Mouse (Mus musculus) liver, embryonic 16.5 days (tissue): ENCODE data around the gene Lpcat3. TPM values are rescaled to one million over a fixed set of nuclear protein-coding genes. Genes with fewer than 3 reads are reported as not detected.

ENCODE experiments used
- ATAC-seq: fragments of 200-750 bp; cut with Nextera tagmentation; 2 replicates; pipeline ENCODE4 v1.8.0; 2017; ENCODE audit warnings: low read depth, mild to moderate bottlenecking, moderate number of reproducible peaks, moderate library complexity
- H3K27ac ChIP-seq: fragments of 300-500 bp; sonication (generic); 2 replicates; pipeline ENCODE4 v1.5.1; 2014; ENCODE audit warnings: mild to moderate bottlenecking, low read length
- H3K27me3 ChIP-seq: fragments of 300-500 bp; sonication (generic); 2 replicates; pipeline ENCODE4 v1.6.1; 2014; ENCODE audit warnings: low read depth, low read length, mixed read lengths; ENCODE audit not compliant: control insufficient read depth, insufficient read depth
- H3K36me3 ChIP-seq: fragments of 300-500 bp; sonication (generic); 2 replicates; pipeline ENCODE4 v1.6.1; 2014; ENCODE audit warnings: mild to moderate bottlenecking; ENCODE audit not compliant: control insufficient read depth, insufficient read depth
- H3K4me1 ChIP-seq: fragments of 300-500 bp; sonication (generic); 2 replicates; pipeline ENCODE4 v1.6.1; 2014; ENCODE audit warnings: low read depth, low read length, mixed read lengths; ENCODE audit not compliant: control insufficient read depth
- H3K4me2 ChIP-seq: fragments of 300-500 bp; sonication (generic); 2 replicates; pipeline ENCODE4 v1.6.1; 2014; ENCODE audit warnings: low read depth, low read length, mixed read lengths
- H3K4me3 ChIP-seq: fragments of 300-500 bp; sonication (generic); 2 replicates; pipeline ENCODE4 v1.5.1; 2014; ENCODE audit warnings: low read depth, mild to moderate bottlenecking, low read length
- H3K9ac ChIP-seq: fragments of 300-500 bp; sonication (generic); 2 replicates; pipeline ENCODE4 v1.6.1; 2014; ENCODE audit warnings: low read depth, low read length
- H3K9me3 ChIP-seq: fragments of 300-500 bp; sonication (generic); replicated peaks from 2 replicates; pipeline ENCODE4 v1.6.1; 2016; ENCODE audit warnings: low read length; ENCODE audit not compliant: control insufficient read depth
- WGBS: fragments of 180-500 bp; shearing (Covaris S2); extraction: QIAGEN DNeasy Blood & Tissue Kit; methylation state at CpG from one replicate; pipeline ENCODE4 v1.1.7; 2014; ENCODE audit not compliant: insufficient replicate concordance; 5-methylcytosine and 5-hydroxymethylcytosine counted together
- polyA plus RNA-seq: library from polyadenylated mRNA; unstranded; fragments of >200 nt; fragmentation: Nextera tagmentation; extraction: Ambion mirVana; gene quantifications from 2 replicates; pipeline ENCODE4 v1.2.1, GENCODE M21; 2015

Lpcat3 gene
- polyA plus RNA-seq, 1 experiment from 2014 or later: 88.6 TPM

- no peak for ATAC-seq
- no peaks in the 10 kb centered on the region for H3K9me3 ChIP-seq
- no peaks in the 10 kb centered on the region for H3K27me3 ChIP-seq
- H3K4me3 ChIP-seq: no peak overlapping the region
- 53% methylated on average over 8 of the region's 8 CpGs for WGBS
- H3K36me3 ChIP-seq: no peaks in the 10 kb centered on the region
- no peak overlapping the region for H3K9ac ChIP-seq
- H3K4me2 ChIP-seq: no peak overlapping the region
- peak overlapping the region; percentile 43 for H3K27ac ChIP-seq
- peaks cover 35% of the 10 kb centered on the region for H3K4me1 ChIP-seq
Observed at GRCm38 (mm10) chr6:124723541-124723940, 60.7 kb downstream of the Lpcat3 start.

GRCm38 (mm10) chr6:124724472-124724871 lies 61.6 kb downstream of the Lpcat3 start:
- no peak for ATAC-seq
- Histone ChIP-seq H3K9ac (no peak overlapping the region), H3K9me3 (no peaks in the 10 kb centered on the region), H3K4me3 (no peak overlapping the region), H3K27ac (peak overlapping the region; percentile 34), H3K4me2 (no peak overlapping the region), H3K4me1 (peaks cover 26% of the 10 kb centered on the region), H3K27me3 (no peaks in the 10 kb centered on the region), H3K36me3 (no peaks in the 10 kb centered on the region)
- 50% methylated on average over 10 of the region's 10 CpGs for WGBS

GRCm38 (mm10) chr6:124728621-124729020 lies 65.8 kb downstream of the Lpcat3 start:
- no peaks in the 10 kb centered on the region for H3K36me3 ChIP-seq
- H3K4me1 ChIP-seq: peaks cover 15% of the 10 kb centered on the region
- H3K9me3 ChIP-seq: no peaks in the 10 kb centered on the region
- no peak overlapping the region for H3K4me3 ChIP-seq
- no peak for ATAC-seq
- no peak overlapping the region for H3K9ac ChIP-seq
- no peak overlapping the region for H3K27ac ChIP-seq
- H3K4me2 ChIP-seq: no peak overlapping the region
- 78% methylated on average over 10 of the region's 10 CpGs for WGBS
- H3K27me3 ChIP-seq: no peaks in the 10 kb centered on the region

- peak overlapping the region; percentile 37 for H3K27ac ChIP-seq
- H3K27me3 ChIP-seq: no peaks in the 10 kb centered on the region
- H3K36me3 ChIP-seq: no peaks in the 10 kb centered on the region
- WGBS: 36% methylated on average over 8 of the region's 8 CpGs
- H3K9ac ChIP-seq: no peak overlapping the region
- H3K9me3 ChIP-seq: no peaks in the 10 kb centered on the region
- no peak overlapping the region for H3K4me3 ChIP-seq
- peak overlapping the region; percentile 34; the same call in 1 of the 2 replicates for H3K4me2 ChIP-seq
- ATAC-seq: peak; percentile 24; the same call in 1 of the 2 replicates
- peaks cover 7% of the 10 kb centered on the region for H3K4me1 ChIP-seq
Observed at GRCm38 (mm10) chr6:124729850-124730705, 67.3 kb downstream of the Lpcat3 start.

- no peak overlapping the region for H3K27ac ChIP-seq
- no peak for ATAC-seq
Observed at GRCm38 (mm10) chr6:124731038-124731437, 68.2 kb downstream of the Lpcat3 start.

GRCm38 (mm10) chr6:124732476-124733370 lies 69.9 kb downstream of the Lpcat3 start:
- Histone ChIP-seq H3K36me3 (no peaks in the 10 kb centered on the region), H3K9me3 (no peaks in the 10 kb centered on the region), H3K4me2 (peak overlapping the region; percentile 24; the same call in 1 of the 2 replicates), H3K4me1 (peaks cover 7% of the 10 kb centered on the region), H3K9ac (peak overlapping the region; percentile 57), H3K4me3 (peak overlapping the region; percentile 50), H3K27ac (peak overlapping the region; percentile 56), H3K27me3 (no peaks in the 10 kb centered on the region)
- WGBS: 19% methylated on average over 19 of the region's 19 CpGs
- ATAC-seq: peak; percentile 72

More at GRCm38 (mm10) chr6:124731038-124731437, 68.2 kb downstream of the Lpcat3 start:
- H3K4me1 ChIP-seq: peaks cover 7% of the 10 kb centered on the region
- WGBS: 64% methylated on average over 7 of the region's 7 CpGs
- no peaks in the 10 kb centered on the region for H3K9me3 ChIP-seq
- no peaks in the 10 kb centered on the region for H3K36me3 ChIP-seq
- no peak overlapping the region for H3K9ac ChIP-seq
- no peaks in the 10 kb centered on the region for H3K27me3 ChIP-seq
- H3K4me2 ChIP-seq: 0 out of 2 replicates have a peak overlapping the region, but pooled peaks have one; percentile 4
- no peak overlapping the region for H3K4me3 ChIP-seq

- Histone ChIP-seq H3K27me3 (no peaks in the 10 kb centered on the region), H3K9me3 (no peaks in the 10 kb centered on the region), H3K4me3 (no peak overlapping the region), H3K9ac (no peak overlapping the region), H3K36me3 (no peaks in the 10 kb centered on the region), H3K4me1 (peaks cover 20% of the 10 kb centered on the region), H3K27ac (no peak overlapping the region), H3K4me2 (no peak overlapping the region)
- ATAC-seq: no peak
- WGBS: 61% methylated on average over 3 of the region's 3 CpGs
Observed at GRCm38 (mm10) chr6:124734417-124734816, 71.6 kb downstream of the Lpcat3 start.

- WGBS: 79% methylated on average over 11 of the region's 11 CpGs
- no peak overlapping the region for H3K4me3 ChIP-seq
- H3K36me3 ChIP-seq: no peaks in the 10 kb centered on the region
- no peak overlapping the region for H3K9ac ChIP-seq
- no peaks in the 10 kb centered on the region for H3K9me3 ChIP-seq
- ATAC-seq: no peak
- peaks cover 37% of the 10 kb centered on the region for H3K4me1 ChIP-seq
- no peaks in the 10 kb centered on the region for H3K27me3 ChIP-seq
- H3K27ac ChIP-seq: no peak overlapping the region
- no peak overlapping the region for H3K4me2 ChIP-seq
Observed at GRCm38 (mm10) chr6:124737040-124737439, 74.2 kb downstream of the Lpcat3 start.
